Mouse (Mus musculus) G1E (cell line): ENCODE measurements around the gene Morc1.

Experiments used
- CTCF ChIP-seq: IDR thresholded peaks from 2 replicates; pipeline ENCODE4 v1.5.1; 2012; ENCODE audit warnings: low read depth, low read length, inconsistent platforms, mixed read lengths
- GATA1 ChIP-seq: IDR thresholded peaks from 2 replicates; pipeline ENCODE4 v1.6.1; 2012; ENCODE audit warnings: borderline replicate concordance, low read length, inconsistent platforms, mixed read lengths
- TAL1 ChIP-seq: conservative IDR thresholded peaks from 2 replicates; pipeline ENCODE4 v1.6.1; 2012; ENCODE audit warnings: low read depth, low read length, inconsistent platforms, mixed read lengths

- TF ChIP-seq CTCF, result no peak
- TF ChIP-seq GATA1, result no peak
- TF ChIP-seq TAL1, result no peak
These were observed 163.4 kb downstream of the Morc1 start for GRCm38 (mm10) chr16:48594457-48594856.
